In the genomic region with DNA sequence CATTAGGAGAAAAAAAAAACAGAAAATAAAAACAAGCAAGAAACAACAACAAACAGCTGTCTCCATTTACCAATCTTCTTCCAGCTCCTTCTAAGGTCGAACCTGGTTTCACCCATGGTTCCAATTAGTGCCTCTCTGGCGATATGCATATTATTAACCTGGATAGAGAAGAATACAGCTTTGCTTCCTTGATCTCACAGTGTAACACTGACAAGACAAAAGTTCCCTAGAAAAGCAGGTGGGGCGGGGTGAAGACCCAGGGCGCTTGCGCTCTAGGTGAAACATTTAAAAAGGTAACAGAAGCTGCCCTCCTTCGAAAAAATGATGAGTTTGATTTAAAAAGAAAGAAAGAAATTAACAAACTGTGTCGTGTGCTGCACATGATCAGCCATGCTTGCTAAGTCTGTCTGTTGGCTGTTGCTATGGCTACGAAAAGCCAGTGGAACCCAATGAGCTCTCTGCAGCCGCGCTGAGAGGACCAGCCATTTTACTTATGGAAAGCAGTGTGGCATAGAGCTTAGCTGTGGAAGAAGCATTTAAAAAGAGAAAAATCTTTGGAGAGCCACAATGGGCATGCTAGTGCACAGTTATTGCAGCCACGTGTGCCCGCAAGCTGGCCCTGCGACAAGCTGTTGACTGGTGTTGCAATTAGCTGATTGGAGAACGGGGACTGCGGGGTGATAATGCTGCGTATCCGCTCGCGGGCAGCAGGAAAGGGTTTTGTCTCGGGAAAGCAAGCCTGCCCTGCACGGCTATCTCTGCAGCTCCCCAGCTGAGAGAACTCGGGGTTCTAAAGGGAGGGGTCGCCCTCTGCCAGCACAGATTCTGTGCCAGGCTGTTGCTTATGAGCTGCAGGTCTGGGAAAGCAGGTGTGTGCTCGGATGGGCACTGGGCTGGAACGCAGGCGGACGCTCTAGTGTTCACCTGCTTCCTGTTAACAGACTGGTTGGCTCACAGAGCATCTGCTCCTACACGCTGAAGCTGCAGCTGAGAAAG, we compare ENCODE assay signal across 8 mouse cellular contexts.
DNase-seq lines count a peak whose midpoint lies in the region; ATAC-seq lines count a peak whose summit lies in the region.
"Had no signal": no experiment of that assay in that cellular context is flagged by ENCODE, and none has a peak within 500 bp of the region (broad histone marks: within the 10 kb centered on the region; RNA-seq: fewer than 3 reads in every experiment).

No protein-coding gene starts in this region.

- peak; percentile 93 for ATAC-seq in intestine, embryonic 14.5 days (replicated peaks; ENCODE audit: low FRiP score, low TSS enrichment, low read depth)
- peak; percentile 63 for ATAC-seq in megakaryocyte progenitor cell, adult 5-6 weeks (replicated peaks; ENCODE audit: poor library complexity)

- H3K4me3 ChIP-seq in intestine, embryonic 14.5 days (ENCODE audit: low read depth, low read length) = peak overlapping the region; percentile 65

- H3K9me3 ChIP-seq in intestine, embryonic 14.5 days (ENCODE audit: control insufficient read depth, low read length) = no peaks in the 10 kb centered on the region

- no peaks in the 10 kb centered on the region for H3K36me3 ChIP-seq in intestine, embryonic 14.5 days (ENCODE audit: control insufficient read depth, insufficient read depth, low read length)

- H3K27ac ChIP-seq in intestine, embryonic 14.5 days (ENCODE audit: low read depth) = peak overlapping the region; percentile 84
- H3K27ac ChIP-seq: macrophage had no signal

- H3K27me3 ChIP-seq in intestine, embryonic 14.5 days (replicated peaks; ENCODE audit: control insufficient read depth, insufficient read depth, low read length) = no peaks in the 10 kb centered on the region

- H3K4me2 ChIP-seq in intestine, embryonic 14.5 days (ENCODE audit: low read length) = peak overlapping the region; percentile 88

- H3K4me1 ChIP-seq in intestine, embryonic 14.5 days (replicated peaks; ENCODE audit: control insufficient read depth, insufficient read depth, low read length) = no peaks in the 10 kb centered on the region

- 1% methylated on average over 28 of the region's 28 CpGs for WGBS in intestine, embryonic 14.5 days

- peak; percentile 84 for DNase-seq in ZHBTc4 (ENCODE audit: low read depth, low spot score)
- DNase-seq in cerebellum, adult 9-10 months = peak; percentile 81
- peak; percentile 72 to 84 for DNase-seq in frontal cortex, adult 2 months (ENCODE audit: extremely low spot score in 1 of 2, low spot score in 1 of 2)
- peak; percentile 90 for DNase-seq in intestine, embryonic 14.5 days (ENCODE audit: low spot score)
- DNase-seq in left cerebral cortex, adult 9 months (ENCODE audit: low spot score in 2 of 2) = peak; percentile 72 to 81
- DNase-seq in right cerebral cortex, postnatal 4 days = peak; percentile 65

- peak overlapping the region; percentile 67 for H3K9ac ChIP-seq in intestine, embryonic 14.5 days (ENCODE audit: low read length)

Comparison
In these comparisons a context has a peak if more than half of its experiments do, and no peak if none do; other contexts are left out.
1. Peak in every context shown above with its lines: DNase-seq, ATAC-seq, H3K4me3 ChIP-seq and H3K27ac ChIP-seq.